Mouse (Mus musculus): Measurements from ENCODE around the gene Gas7.

The Gas7 gene

DNA sequence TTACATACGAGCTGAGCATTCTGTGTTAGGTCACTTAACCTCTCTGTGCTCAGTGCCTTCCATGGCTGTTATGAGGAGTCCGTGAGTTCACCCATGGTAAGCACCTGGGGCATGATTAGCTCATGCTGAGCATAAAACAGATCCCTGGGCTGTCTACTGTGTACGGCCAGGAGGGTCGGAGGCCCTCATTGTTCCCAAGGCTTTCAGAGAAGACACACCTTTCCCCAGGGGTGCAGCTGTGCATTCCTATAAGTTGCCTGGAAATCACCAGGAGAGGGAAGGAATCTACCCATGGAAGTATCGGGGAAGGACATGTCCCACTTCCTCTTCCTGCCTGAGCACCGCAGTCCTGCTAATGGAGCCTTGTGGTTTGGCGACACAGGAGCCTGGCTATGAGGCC, 201.1 kb downstream of the Gas7 start:
- DNase-seq (ENCODE audit: low spot score): no peak

DNA sequence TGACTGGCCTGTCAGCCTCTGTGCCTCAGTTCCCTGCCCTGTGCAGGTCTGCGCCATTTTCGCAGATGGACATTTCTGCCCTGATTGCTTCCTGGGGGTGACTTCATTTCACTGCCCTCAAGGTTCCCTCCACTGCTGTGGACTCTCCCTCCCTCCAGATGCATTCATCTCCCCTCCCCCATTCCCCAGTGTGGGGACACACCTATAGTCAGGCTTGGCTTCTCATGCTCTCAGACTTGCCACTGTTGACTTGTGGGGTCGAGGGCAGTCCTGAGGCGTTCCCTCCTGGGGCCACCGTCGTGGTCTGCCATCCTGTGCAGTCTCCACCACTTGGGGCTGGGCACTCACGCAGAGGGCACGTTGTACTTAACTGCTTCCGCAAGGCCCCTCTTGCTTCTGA, 201.6 kb downstream of the Gas7 start:
- DNase-seq (ENCODE audit: low spot score): no peak

DNA sequence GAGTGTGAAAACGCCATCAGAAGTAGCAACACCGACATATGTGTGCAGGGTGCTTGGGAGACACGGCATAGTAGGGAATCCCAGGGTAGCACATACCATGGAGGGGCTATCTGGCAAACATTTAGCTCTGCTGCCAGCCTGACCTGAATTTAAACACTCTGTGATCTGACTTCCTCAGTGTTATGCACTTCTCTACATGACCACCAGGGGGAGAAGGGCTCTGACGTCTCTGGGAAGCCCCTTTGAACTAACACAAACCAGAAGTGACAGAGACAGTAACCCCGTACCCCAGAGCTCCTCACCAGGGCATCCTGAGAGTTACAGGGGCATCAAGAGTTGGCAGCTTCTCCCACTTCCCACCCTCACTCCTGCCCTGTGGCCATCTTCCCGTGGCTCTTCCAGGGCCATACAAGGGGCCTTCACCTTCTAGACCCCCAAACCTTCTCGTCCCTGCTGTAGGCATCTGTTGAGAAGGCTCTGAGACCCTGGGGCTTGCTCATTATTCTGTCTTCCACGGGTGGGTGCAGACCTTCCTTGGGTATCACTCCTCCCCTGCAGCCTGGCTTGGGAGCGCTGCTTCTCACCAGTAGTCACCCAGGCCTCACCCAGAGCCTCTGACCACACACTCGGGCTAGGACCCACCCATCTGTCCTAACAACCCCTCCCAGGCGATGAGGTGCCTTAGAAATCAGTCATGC, 202.6 kb downstream of the Gas7 start:
- DNase-seq (ENCODE audit: low spot score): no peak

DNA sequence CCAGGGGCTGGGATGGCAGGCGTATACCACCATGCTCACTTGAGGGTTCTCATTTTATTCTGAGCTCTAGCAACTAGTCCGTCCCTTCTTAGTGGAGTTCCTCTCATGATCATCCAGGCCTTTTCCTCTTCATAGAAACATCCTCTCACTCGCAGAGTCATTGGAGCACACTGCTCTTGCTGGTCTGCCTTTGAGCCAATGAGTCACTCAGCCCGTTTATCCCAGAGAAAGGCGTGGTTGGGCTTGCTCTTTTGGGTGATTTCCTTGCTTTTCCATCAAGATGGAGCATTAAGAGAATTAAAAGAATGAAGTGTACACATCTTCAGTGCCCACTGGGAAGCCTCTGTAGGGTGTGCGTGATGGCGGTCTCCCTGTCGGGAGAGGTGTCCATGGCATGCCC, 206.2 kb downstream of the Gas7 start:
- no peak for DNase-seq (ENCODE audit: low spot score)

DNA sequence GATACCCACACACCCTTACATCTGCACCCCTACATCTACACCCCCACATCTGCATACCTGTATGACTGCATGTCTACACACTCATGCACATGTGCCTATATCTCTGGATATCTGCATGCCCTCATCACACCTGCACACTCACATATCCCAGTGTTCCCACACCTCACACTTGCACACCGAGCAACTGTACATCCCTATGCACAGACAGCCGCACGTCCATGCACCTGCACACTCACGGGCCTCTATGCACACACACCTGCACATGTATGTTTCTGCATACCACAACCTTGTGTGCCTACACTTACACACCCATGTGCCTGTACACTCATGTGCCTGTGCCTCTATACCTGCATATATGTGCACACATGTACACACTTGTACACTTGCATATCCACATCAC, 208.2 kb downstream of the Gas7 start:
- no peak for DNase-seq (ENCODE audit: low spot score)

DNA sequence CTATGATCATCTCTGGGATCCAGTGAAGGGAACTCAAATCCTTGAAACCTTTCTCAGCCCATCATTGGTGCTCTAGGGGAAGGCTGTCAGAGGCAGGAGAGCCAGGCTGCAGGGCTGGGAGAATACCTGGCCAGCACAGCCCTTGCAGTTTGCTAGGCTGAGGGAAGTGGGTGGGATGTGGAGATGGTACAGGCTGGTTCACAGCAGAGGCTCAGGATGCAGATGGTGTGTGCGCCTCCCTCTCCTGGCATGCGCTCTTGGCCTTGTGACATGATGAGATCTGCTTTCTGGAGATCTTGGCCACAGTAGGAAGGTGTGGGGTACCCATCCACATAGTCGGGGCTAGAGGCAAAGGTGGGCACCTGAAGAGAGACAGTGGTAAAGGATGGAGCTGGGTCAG, 209.0 kb downstream of the Gas7 start:
- DNase-seq (ENCODE audit: low spot score): no peak

DNA sequence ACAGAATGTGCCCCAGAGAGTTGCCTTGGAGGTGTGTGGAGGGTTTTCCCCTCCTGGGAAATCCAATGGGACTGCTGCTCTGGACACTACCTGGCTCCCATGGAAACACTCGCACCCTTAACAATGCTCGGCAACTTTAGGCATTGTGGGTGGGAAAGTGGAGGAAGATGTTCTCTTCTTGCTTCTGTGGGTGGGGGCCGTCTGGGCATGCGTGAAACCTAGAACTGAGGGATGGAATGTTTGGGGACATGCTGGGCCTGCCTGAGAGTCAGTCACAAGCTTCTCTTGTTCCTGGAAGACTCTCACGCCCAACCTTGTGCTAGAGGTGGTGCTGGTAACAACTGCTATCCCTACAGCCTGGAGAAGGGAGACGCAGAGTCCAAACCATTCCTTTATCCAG, 209.7 kb downstream of the Gas7 start:
- no peak for DNase-seq (ENCODE audit: low spot score)

DNA sequence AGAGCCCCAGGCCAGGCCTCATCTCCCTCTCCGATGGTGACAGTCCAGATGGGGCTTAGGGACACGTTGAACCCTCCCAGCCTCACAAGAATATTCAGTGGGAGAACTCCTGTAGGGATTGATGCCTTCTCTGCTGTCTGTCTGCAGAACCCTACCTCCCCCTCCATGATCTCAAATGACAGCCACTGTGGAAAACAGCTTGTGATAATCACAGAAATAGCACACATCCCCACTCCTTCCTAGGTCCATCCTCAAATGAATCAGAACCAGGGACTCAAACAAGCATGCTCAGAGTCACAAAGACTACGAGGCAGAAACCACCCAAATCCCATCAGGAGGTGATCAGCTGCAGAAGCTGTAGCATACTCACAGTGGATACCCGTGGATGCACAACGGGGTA, 210.9 kb downstream of the Gas7 start:
- no peak for DNase-seq (ENCODE audit: low spot score)

DNA sequence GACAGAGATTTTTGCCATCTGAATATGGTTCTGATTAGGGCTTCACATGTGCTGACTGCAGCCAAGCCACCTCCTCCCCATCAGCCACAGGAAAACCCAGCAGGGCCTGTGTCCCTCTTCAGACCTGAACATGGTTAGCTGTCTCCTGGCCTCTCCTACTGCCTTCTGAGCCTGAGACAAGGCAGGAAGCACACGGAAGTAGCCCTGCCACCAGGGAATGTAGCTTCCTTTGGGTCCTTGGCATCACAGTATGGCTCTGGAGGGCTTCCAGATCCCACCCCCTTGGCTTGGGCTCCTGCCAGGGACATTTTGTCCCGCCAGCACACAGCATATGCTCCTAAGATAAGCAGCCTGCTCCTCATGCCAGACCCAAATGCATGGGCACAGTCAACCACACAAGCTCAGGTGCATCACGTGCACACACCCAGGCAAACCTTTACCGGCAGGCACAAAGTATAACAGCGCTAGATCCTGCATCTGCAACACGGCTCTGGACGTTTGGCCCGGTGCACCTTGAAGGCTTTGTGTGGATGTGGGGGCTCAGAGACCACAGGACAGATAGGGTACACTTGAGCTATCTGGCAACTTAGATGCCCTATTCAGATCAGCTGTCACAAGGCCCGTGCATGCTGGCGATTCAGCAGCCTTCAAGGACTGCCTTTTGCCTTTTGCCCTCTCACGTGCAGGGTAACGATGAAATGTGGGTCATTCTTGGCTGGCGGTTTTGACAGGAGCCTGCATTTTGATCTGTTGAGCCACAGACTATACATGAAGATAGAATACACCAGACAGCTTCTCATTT, 212.5 kb downstream of the Gas7 start:
- peak; percentile 59 for DNase-seq (ENCODE audit: low spot score)

DNA sequence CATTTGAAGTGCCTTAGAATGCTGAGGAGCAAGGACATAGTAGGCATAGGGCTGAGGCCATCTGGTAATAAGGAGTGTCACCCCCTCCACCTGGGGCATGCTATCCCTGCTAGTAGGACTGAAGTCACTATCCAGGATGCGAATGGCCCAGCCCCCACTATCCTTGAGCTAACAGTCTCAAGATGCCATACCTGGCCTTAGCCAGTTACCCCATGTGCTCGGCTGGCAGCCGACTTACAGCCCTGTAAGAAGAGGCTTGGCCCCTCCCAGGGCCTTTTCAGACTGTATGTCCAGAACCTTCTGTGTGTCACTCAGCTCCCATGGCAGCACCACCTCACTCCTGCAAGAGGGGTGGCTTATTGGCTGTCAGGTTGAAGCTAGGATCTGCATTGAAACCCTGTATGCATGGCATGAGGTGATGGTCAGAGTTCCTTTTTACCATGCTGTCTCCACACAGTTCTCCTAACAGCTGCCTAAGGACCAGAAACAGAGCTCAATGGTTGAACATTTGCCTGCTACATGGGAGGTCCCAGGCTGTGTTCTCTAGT, 213.3 kb downstream of the Gas7 start:
- no peak for DNase-seq (ENCODE audit: low spot score)

DNA sequence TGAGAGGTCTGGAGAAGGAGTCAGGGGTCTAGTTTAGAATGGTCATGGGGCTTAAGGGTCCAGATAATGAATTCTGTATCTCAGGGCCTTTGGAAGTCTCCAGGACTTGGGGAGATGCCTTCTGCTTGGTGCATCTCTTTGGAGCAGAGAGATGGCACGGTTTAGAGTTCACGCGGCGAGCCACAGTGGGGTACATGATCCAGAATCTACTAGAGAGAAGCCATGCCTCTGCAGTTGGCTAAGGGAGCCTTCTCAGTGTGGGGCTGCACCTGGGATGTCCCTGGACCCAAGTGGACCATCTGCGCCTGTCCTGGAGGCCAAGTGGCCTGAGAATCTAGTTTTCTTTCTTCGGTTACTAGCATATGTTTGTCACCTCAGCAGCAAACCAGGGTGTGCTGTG, 214.8 kb downstream of the Gas7 start:
- no peak for DNase-seq (ENCODE audit: low spot score)

DNA sequence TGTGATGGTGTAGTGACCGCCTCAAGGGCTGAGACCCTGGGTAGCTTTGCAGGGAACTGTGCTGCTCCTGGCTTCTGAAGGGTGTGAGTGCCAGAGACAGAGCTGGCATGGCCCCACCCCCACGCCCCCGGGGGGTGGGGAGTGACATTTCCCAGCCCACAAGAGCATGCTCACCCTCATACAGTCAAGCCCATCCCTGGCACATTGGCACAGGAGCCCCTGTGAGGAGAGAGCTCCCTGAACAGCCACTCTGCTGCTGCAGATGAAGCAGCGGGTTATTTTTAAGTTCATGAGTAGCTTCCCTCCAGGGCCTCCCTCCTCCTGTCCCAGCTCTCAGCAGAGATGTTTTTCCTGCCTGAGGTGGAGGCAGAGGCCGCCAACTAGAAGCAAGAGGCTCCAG, 216.9 kb downstream of the Gas7 start:
- DNase-seq (ENCODE audit: low spot score): no peak

DNA sequence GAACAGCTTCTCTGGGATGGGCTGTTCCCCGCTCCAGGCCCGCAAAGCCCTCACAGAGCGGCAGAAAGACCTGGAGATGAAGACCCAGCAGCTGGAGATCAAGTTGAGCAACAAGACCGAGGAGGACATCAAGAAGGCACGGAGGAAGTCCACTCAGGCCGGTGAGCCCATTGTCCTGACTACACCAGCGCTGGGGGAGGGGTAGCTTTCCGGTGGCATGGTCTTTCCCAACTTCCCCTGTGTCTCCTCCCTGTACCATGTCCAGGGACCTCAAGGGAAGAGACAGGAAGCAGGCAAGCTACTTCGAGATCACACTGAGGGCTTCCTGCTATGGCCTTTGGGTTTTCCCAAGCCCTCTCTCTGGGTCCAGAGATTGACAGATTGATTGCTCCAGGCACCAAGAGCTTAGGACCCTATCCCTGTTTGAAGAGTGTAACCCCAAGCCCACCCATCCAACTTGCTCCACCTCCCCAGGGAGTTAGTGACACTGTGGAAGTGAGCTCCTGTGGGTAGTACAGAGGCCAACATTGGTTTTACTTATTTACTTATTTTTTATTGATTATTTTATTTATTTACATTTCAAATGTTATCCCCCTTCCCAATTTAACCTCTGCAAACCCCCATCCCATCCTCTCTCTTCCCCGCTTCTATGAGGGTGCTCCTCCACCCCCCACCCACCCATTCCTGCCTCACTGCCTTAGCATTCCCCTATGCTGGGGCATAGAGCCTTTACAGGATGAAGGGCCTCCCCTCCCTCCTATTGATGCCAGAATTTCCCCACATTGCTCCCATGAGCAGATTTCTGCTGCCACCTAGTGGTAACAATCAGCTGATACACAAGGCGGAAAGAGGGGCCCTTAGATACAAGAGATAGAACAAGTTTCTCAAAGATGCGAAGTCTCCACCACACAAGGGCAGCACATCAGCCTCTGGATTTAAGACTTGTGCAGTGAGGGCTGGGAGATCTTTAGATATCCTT, 220.6 kb downstream of the Gas7 start:
- peak; percentile 19 for DNase-seq (ENCODE audit: low spot score)

DNA sequence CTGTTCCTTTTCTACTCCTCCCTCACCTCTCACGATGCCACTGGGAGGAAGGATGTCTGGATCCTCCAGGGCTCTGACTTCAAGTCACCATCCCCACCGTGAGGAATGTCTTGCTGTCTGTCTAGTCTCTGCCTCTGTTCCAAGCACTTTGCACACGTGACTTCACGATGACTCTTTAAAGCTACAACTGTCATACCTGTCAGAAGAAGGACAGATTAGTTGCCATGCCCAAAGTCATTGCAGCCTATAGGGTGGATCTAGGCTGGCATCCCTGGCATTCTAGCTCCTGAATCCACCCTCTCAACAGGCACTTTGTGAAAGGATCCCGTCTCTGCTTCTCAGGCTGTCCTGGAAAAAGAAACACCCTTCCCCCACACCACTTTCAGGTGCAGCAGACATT, 224.1 kb downstream of the Gas7 start:
- DNase-seq (ENCODE audit: low spot score): no peak

DNA sequence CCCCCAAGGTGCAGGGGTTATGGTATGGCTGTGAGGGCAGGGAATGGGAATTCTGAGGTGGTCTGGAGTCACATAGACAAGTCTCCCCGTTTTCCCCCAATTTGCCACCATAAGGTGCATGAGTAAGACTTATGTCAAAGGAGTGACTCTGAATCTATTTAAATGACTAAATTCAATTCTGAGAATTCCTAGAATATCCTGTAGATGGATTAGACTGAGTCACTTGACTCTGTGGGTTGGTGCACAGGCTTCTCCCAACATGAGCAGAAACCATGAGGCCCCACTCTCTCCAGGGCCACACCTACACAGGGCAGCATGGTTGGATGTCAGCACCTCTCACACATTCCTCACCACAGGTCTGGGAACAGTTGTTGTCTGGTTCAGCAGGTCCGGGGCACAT, 224.7 kb downstream of the Gas7 start:
- no peak for DNase-seq (ENCODE audit: low spot score)

DNA sequence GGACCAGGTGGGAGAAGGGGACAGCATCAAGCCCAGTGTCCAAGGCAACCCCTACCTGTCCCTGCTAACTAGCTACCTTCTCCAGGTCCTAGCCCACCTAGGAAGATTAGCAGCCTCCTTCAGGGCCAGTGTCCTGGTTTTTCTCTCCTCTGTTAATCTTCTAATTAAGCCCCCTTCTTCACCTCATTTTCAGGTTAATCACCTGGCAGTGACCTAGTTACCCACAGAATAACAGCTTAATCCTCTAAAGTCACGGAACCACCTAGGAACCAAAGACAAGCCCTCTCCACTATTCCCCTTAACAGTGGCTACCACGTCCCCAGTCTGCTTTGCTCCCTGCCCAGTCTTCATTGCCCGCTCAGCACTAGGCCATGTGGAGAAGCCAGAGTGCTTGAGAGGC, 226.6 kb downstream of the Gas7 start:
- no peak for DNase-seq (ENCODE audit: low spot score)

DNA sequence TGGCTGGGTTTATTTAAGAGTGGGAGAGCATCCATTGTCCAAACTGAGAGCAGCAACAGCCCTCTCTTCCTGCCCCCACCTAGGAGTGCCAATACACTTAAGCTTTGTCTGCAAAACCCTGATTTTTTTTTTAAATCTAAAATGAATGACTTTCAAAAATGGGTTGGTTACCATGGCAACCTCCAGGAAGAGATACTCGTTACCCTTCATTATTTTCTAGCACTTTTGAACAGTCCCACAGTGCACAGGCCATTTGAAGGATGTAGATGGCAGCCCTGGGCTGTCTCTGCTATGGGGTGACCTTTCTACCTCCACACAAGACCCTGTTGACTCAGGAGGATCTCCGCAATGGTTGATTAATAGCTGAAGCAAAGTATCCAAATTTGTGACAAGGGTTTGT, 230.9 kb downstream of the Gas7 start:
- DNase-seq (ENCODE audit: low spot score): no peak

DNA sequence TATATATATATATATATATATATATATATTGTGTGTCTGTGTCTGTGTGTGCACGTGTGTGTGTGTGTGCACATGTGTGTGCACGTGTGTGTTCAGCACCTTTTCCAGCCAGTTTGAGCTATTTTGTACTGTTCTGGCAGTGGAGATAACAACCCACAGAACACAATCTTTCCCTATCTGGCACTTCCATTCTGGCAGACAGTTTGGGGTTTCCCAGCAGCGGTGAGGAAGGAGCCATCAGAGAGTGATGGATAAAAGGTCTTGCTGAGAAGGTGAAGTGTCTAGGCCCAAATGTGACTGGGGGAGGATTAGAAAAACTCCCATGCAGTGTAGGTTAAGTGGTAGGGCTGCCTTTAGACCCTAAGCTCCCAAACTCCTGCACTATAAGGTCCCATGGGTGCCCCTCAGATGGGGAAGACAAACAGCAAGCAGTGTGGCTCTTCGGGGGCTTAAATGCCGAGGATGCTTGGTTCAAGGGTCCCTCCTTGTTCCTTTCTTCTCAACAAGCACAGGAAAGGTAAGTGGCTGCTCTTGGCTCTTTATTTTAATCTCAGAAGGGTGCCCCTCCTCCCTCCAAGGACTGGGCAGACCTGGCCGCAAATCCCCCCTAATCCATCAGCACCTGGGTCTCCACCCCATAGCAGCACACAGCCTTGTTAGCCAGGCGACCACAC, 239.6 kb downstream of the Gas7 start, which contains the start of gene Rcvrn:
TSS of gene Rcvrn (plus strand) at position 624 of the 674 bp plus-strand sequence.
- no peak for DNase-seq (ENCODE audit: low spot score)

DNA sequence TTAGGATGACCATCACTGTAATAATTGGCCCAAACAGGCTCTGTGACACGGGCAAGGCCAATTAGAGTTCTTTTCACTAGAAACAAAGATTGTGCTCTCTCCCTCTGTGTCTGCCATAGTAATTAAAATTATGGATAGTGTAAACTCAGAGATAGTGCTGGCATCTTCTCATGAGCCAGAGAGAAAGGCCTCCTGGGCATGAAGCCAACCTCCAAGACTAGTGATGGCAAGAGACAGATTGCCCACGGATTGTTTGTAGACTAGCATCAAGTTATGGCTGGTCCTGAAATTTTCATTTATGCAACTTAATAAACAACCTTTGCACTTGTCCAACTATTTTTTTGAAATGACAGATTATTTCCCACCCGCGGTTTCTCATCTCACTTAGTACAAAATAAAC, 257.7 kb downstream of the Gas7 start:
- no peak for DNase-seq (ENCODE audit: low spot score)

DNA sequence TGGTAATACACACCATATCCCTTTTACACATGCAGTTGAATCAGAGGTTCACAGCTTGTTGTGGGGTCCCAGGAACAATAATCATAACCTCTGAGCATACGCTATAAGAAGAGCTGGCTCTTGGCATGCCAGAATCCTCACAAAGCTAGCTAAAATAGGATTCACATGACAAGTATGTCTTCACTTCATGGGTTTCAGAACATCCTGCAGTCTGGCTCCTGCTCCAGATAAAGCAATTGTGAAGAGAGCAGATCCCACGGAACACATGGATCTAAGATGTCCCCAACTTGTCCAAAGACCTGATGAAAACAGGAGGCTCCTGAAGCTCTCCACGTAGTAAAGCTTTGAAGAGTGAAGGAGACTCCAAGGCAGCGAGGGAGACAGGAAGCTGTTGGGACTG, 260.1 kb downstream of the Gas7 start:
- DNase-seq (ENCODE audit: low spot score): no peak

DNA sequence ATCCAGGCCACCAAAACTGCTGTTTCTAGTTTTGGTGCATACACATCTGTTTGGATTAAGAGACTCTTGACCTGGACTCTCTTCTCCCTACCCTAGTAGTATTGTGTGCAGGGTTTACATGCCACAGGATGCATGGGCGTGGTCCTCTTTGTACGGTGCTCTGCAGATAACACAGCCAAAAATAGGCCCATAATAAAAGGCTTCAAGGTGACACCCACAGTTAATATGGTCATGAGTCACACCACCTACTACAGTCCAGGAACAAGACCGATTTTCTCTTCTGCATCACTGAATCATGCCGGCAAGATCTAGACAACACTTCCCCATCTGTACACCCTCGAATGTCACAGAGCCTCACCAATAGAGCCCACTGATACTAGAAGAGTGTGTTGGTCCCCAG, 266.2 kb downstream of the Gas7 start:
- no peak for DNase-seq (ENCODE audit: low spot score)
